Mouse (Mus musculus): ENCODE results near the gene Sdcbp2.
"Not testable (repeated sequence)": the region's sequence is repeated elsewhere in the genome, so short reads cannot be mapped to it uniquely, and the experiment has no call there.

Gene Sdcbp2

GRCm38 (mm10) chr2:151569452-151569851, 3.0 kb upstream of the Sdcbp2 start:
- no peak for DNase-seq (ENCODE audit: low spot score in 2 of 2)

- DNase-seq (ENCODE audit: low spot score in 2 of 2) = no peak
Observed at GRCm38 (mm10) chr2:151573667-151574066, 1.2 kb downstream of the Sdcbp2 start.

- no peak for DNase-seq (ENCODE audit: low spot score in 2 of 2)
Observed at GRCm38 (mm10) chr2:151574607-151575006, 2.2 kb downstream of the Sdcbp2 start.

- no peak for DNase-seq (ENCODE audit: low spot score in 2 of 2)
Observed at GRCm38 (mm10) chr2:151575119-151575698, 2.8 kb downstream of the Sdcbp2 start.

GRCm38 (mm10) chr2:151575699-151576389, 3.4 kb downstream of the Sdcbp2 start:
- DNase-seq (ENCODE audit: low spot score in 2 of 2) = peak; percentile 12 to 54

GRCm38 (mm10) chr2:151579183-151579582, 6.8 kb downstream of the Sdcbp2 start:
- DNase-seq (ENCODE audit: low spot score in 2 of 2) = no peak

- DNase-seq (ENCODE audit: low spot score in 2 of 2) = no peak
Observed at GRCm38 (mm10) chr2:151580945-151581344, 8.5 kb downstream of the Sdcbp2 start.

- DNase-seq (ENCODE audit: low spot score in 2 of 2) = no peak
Observed at GRCm38 (mm10) chr2:151585934-151586333, 13.5 kb downstream of the Sdcbp2 start.

GRCm38 (mm10) chr2:151586807-151587206, 14.4 kb downstream of the Sdcbp2 start:
- no peak for DNase-seq (ENCODE audit: low spot score in 2 of 2)

GRCm38 (mm10) chr2:151587306-151587705, 14.9 kb downstream of the Sdcbp2 start:
- no peak for DNase-seq (ENCODE audit: low spot score in 2 of 2)

GRCm38 (mm10) chr2:151598068-151598467, 25.6 kb downstream of the Sdcbp2 start:
- DNase-seq (ENCODE audit: low spot score in 2 of 2) = no peak

- DNase-seq (ENCODE audit: low spot score in 2 of 2) = no peak
Observed at GRCm38 (mm10) chr2:151602106-151602505, 29.7 kb downstream of the Sdcbp2 start.

- no peak for DNase-seq (ENCODE audit: low spot score in 2 of 2)
Observed at GRCm38 (mm10) chr2:151603630-151604029, 31.2 kb downstream of the Sdcbp2 start.

GRCm38 (mm10) chr2:151605437-151605987, 33.1 kb downstream of the Sdcbp2 start:
- no peak for DNase-seq (ENCODE audit: low spot score in 2 of 2)

GRCm38 (mm10) chr2:151608435-151608834, 36.0 kb downstream of the Sdcbp2 start:
- DNase-seq (ENCODE audit: low spot score in 2 of 2) = no peak

GRCm38 (mm10) chr2:151609974-151610373, 37.6 kb downstream of the Sdcbp2 start:
- DNase-seq (ENCODE audit: low spot score in 2 of 2) = no peak

- DNase-seq (ENCODE audit: low spot score in 2 of 2) = not testable (repeated sequence)
Observed at GRCm38 (mm10) chr2:151615779-151616178, 43.4 kb downstream of the Sdcbp2 start.

- DNase-seq (ENCODE audit: low spot score in 2 of 2) = no peak
Observed at GRCm38 (mm10) chr2:151616551-151617329, 44.3 kb downstream of the Sdcbp2 start.

- no peak for DNase-seq (ENCODE audit: low spot score in 2 of 2)
Observed at GRCm38 (mm10) chr2:151623776-151624175, 51.4 kb downstream of the Sdcbp2 start.

GRCm38 (mm10) chr2:151626296-151626695, 53.9 kb downstream of the Sdcbp2 start:
- no peak for DNase-seq (ENCODE audit: low spot score in 2 of 2)

- DNase-seq (ENCODE audit: low spot score in 2 of 2) = no peak
Observed at GRCm38 (mm10) chr2:151628011-151628410, 55.6 kb downstream of the Sdcbp2 start.

- no peak for DNase-seq (ENCODE audit: low spot score in 2 of 2)
Observed at GRCm38 (mm10) chr2:151629310-151629709, 56.9 kb downstream of the Sdcbp2 start.
